Mouse (Mus musculus) liver, adult 2 months (tissue): ENCODE data around the gene BC028528.

Experiments used
- CTCF ChIP-seq: fragments of 200-500 bp; IDR thresholded peaks from 2 replicates; pipeline ENCODE4 v1.5.1; 2011; ENCODE audit warnings: low read depth, low read length, control low read depth
- POLR2A ChIP-seq: fragments of 200-500 bp; IDR thresholded peaks from 2 replicates; pipeline ENCODE4 v1.6.1; 2011; ENCODE audit warnings: low read length, control low read depth; ENCODE audit not compliant: insufficient read depth; ENCODE audit errors: extremely low read depth

DNA sequence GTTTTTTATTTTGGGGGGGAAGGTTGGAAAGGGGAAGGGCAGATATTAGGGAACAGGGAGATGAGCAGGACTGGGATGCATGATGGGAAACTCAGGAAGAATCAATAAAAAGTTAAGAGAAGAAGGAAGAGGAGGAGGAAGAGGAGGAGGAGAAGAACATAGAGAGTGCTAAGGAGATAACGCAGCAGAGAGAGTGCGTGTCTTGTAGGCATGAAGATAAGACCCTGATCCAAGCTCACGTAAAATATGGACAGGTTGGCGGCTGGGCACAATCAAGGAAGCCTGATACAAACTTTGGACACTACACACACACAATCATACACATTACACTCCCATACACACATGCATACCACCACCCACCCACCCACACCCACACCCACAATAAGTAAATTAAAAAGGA is 22.9 kb upstream of the BC028528 start:
- no peak for TF ChIP-seq CTCF
- no peak for TF ChIP-seq POLR2A
